Mouse (Mus musculus): ENCODE results near the gene Cbfa2t3. TPM values are rescaled to one million over a fixed set of nuclear protein-coding genes. Genes with fewer than 3 reads are reported as not detected.

Gene Cbfa2t3
- total RNA-seq, 2 experiments from 2014 or later = 10.5 to 28.9 TPM

GRCm38 (mm10) chr8:122575286-122575685 is 123.6 kb downstream of the Cbfa2t3 start:
- DNase-seq (ENCODE audit: low spot score in 2 of 2) = no peak

Small RNA genes lying within 50 kb of the gene (microRNA-seq; reads per million reads assigned to microRNA genes)
- gene Mir6396 (ENCODE audit: borderline number of aligned reads in 2 of 2) = 0 reads per million in 2 experiments

Other genes starting within 250 kb of the Cbfa2t3 start
- gene Snai3, start 238.4 kb downstream of the Cbfa2t3 start, total RNA-seq (2021) = not detected
- 10 to 100 TPM; 39.1 to 66.6 TPM for gene Rnf166, start 223.0 kb downstream of the Cbfa2t3 start, total RNA-seq (2021)
- 10 to 100 TPM; 20.8 to 24.2 TPM for gene Ctu2, start 223.0 kb downstream of the Cbfa2t3 start, total RNA-seq (2021)
- 10 to 100 TPM; 14.1 to 28.4 TPM for gene Piezo1, start 147.8 kb downstream of the Cbfa2t3 start, total RNA-seq (2021)
- 1 to 10 TPM; 4.7 to 4.9 TPM for gene Cdt1, start 131.1 kb downstream of the Cbfa2t3 start, total RNA-seq (2021)
- 10 to 100 TPM; 71.3 to 71.7 TPM for gene Aprt, start 122.2 kb downstream of the Cbfa2t3 start, total RNA-seq (2021)
- gene Galns, start 87.6 kb downstream of the Cbfa2t3 start, total RNA-seq (2021) = 1 to 10 TPM; 5.0 to 6.1 TPM
- 10 to 100 TPM; 63.1 to 64.5 TPM for gene Trappc2l, start 87.5 kb downstream of the Cbfa2t3 start, total RNA-seq (2021)
- not detected for gene Pabpn1l, start 76.4 kb downstream of the Cbfa2t3 start, total RNA-seq (2021)
- gene Acsf3, start 76.4 kb upstream of the Cbfa2t3 start, total RNA-seq (2021) = 10 to 100 TPM; 42.0 to 76.0 TPM
- under 1 TPM; 0.22 to 0.99 TPM for gene Cdh15, start 148.9 kb upstream of the Cbfa2t3 start, total RNA-seq (2021)